Mouse (Mus musculus) ES-E14 (cell line): ENCODE data around the gene Prelid1.

Experiments
- MAFK ChIP-seq: IDR thresholded peaks from 2 replicates; pipeline ENCODE4 v1.6.1; 2014; ENCODE audit warnings: mild to moderate bottlenecking, low read depth, low read length, inconsistent platforms; ENCODE audit not compliant: insufficient read depth
- ZNF384 ChIP-seq: IDR thresholded peaks from 2 replicates; pipeline ENCODE4 v1.6.1; 2012; ENCODE audit warnings: low read depth, low read length, inconsistent platforms

GRCm38 (mm10) chr13:55342469-55342868 is 22.2 kb downstream of the Prelid1 start:
- no peak for TF ChIP-seq MAFK
- TF ChIP-seq ZNF384: no peak
